Mouse (Mus musculus) urinary bladder, postnatal 25 days (tissue): ENCODE results near the gene Inpp4b.

ENCODE experiments used
- DNase-seq: peaks from one replicate; pipeline ENCODE4 v3.0.0; 2022; ENCODE audit warnings: low spot score

Inpp4b gene

DNA sequence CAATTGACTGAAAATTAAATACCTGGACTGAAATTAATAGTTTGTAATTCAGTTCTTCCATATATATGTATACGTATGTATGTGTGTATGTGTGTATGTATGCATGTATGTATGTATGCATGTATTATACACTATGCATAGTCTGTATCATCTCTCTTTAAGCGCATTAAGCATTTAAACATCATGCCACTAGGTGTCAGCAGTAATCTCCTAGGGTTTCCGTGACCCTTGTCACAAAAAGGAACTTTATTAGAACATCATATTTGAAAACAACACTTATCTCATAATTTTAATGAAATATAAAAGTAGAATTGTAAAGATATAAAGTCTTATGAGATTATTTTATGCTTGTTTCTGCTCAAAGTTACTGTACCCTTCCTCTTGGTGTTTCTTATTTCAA is 136.3 kb downstream of the Inpp4b start:
- DNase-seq, result no peak

DNA sequence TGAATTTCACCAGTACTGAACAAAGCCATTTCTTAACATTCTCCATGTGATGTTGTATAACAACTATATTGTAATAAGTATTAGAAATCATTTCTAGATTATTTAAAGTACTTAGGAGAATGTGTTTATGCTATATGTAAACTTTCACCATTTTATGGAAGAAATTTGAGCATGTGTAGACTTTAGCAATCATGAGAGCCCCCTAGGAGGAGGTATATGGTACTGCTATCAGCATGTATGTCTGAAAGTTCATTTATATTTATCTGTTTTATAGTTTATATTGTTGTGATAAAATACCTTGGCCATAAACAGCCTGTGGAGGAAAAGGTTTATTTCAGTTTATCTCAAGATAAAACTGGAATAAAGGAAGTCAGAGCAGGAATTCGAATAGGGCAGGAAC is 141.5 kb downstream of the Inpp4b start:
- DNase-seq, result no peak

DNA sequence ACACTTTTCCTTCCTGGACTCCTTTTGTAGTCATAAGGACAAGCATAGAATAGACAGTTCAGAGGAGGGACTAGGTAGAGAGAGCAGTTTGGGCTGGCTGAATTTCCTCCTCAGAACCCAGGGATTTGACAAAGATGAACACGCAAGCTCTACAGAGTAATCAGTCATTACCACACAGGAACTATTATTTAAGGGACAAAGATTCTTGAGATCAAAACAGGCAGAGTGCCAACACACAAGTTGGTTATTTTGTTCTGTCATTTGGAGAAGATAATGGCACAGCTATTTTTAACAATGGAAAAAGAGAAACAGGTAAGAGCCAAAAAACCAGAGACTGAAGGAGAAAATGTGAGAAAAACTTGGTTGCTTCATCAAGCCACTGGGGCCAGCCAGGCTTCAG is 143.3 kb downstream of the Inpp4b start:
- DNase-seq, result no peak

DNA sequence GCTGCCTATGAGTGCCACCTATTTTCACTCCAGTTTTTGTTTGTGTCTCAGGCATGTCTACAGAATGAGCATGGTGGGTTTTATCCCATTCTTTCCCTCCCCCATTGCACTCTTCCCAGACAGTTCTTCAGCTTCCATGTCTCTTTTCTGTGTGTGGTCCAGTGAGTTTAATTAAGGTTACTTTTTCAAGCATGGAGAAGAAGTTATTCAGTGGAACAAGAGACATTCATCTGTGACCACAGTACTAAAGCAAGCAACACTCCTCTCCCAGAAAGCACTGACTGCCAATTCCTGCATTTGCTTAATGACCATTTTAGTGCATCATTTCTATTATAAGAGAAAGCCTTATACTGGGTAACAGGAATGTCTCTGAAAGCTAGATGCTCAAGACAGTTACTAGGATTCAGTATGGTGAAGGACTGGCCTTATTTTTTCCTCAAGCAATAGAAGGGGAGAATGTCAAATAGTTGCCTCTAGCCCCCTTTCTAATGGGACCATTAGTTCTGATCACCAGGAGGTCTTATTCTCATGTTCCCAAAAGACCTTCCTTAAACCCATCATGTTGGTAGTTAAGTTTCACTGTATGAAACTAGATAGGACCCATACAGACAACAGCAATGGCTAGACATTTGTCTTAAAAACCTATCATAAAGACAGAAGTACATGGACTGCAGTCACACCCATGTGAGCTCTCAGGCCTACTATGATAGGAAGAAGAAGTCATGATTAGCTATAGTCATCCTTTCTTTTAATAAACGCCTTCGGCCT is 147.7 kb downstream of the Inpp4b start:
- DNase-seq, result no peak

DNA sequence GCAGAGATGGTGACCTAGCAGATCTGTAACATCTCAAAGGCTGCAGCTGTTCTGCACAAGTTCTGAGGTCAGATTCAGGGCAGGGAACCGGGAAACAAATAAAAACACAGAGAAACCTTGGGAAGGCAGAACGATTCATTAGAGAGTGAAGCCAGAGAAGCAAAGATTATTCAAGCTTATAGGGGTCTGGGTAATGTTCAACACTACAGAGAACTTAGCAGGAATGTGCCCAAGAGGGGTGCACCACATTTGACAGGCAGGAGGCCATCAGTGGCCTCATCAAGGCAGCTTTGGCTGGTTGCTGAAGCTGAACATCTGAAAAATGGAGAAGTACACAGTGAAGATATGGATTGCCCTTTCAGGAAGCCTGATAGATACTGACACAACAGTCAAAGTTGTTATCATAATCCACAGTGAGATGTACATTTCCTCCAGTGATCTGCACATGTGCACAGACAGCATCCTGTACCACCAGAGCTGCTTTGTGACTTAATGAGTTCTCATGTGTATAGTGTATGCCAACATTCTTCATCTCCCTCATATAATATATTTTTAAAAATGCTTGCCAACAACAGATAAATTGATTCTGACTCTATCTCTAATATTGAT is 148.8 kb downstream of the Inpp4b start:
- DNase-seq, result no peak

DNA sequence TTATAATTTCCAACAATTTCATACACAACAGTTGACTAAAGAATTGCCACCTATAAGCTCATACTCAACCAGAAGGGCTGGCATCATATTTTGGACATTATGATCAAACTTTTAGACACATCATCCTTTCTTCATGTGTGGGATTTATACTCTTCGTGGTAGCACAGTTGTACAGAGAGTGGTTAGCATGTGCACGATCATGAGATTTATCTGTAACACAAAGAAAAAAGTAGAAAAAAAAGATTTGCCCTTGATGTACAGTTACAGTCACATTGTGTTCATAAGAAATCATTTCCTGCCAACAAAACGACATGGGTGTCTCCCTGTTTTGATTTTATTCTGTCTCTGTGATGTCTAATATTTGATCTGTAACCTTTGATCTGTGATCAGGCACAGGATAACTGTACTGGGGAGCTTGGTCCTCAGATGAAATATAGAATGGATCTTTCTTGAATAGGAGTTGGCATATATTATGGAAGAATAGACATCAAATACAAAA is 149.4 kb downstream of the Inpp4b start:
- no peak for DNase-seq

DNA sequence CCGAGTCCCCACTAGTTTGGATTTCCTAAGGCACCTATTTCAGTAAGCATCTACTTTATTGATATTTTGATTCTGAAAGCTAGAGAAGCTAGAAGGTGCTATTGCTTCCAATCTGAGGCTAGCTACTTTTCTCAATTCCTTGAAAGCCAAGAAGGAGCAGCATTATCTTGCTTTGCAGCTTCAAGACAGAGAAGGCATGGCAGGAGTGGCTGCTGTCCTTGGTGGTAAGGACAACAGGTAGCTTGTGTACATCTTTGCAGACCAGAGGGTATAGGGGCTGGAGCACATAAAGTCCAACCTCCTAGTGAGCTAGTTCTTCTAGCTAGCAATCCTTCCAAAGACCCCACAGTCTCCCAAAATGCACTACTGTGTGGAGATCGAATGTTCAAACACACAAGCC is 152.5 kb downstream of the Inpp4b start:
- no peak for DNase-seq

DNA sequence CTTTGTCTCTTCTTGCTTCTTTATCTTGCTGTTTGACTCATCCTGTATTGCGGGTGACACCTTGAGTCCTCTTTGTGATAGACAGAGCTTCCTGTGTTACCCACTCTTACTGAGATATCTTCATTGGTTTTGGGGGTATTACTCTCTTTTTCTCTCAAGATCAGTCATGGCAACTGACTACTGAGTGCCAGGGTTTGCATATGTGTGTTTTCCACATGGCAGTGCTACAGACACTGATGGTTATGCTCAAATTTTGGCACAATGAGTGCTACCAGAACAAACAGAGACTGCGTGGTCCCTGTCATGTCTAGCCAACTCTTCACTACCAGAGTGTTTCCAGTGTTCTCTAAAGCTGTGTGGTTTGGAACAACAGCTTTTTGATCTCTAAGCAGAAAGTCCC is 155.3 kb downstream of the Inpp4b start:
- DNase-seq, result no peak

DNA sequence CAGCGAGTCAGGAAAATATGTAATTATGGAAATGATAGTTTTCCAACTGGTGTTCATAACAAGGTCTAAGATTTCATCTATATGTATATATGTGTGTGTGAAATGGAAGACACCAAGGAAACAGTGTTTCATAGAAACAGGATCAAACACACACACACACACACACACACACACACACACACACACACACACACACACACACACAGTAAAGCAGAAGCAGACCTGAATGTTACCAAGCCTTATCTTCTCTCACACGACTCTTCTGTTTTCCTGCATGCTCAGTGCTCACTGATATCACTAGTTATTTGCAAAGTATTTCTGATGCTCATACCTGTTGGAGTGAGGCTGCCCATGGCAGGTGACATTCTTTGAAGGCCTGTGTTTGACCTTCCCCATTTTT is 159.9 kb downstream of the Inpp4b start:
- no peak for DNase-seq

DNA sequence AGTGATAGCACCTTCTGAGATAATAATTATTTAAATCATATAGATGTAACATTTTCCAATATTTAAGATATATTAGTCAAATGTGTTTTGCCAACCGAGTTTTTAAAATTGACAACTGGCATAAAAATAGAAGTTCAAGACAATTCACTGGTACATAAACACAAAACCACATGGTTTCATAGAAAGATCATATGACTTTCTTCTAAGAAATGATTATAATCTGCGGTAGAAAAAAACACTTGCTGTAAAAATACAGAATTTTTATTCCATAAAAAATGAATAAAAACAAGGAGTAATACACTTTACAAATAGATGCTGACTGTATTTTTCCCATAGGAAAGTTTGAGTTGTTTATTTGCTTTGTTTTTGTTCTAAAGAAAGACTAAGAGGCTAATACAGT is 160.6 kb downstream of the Inpp4b start:
- no peak for DNase-seq

DNA sequence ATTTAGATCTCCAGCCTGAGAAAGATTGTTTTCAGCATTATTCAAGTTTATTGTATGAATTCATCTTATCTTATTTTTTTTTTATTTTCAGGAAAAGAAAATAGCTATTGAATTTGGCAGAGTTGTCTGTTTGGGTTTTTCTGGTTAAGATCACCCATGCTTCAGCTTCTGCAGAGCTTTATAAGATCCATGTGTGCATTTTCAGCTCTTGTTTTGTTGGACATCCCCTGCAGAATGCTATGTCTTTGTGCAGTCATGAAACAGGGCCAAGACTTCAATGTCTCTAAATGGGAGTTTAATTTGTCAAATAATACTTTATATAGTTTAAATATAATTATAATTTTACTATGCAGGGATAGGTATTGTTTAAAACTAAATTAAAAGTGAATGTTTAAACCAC is 170.5 kb downstream of the Inpp4b start:
- no peak for DNase-seq

DNA sequence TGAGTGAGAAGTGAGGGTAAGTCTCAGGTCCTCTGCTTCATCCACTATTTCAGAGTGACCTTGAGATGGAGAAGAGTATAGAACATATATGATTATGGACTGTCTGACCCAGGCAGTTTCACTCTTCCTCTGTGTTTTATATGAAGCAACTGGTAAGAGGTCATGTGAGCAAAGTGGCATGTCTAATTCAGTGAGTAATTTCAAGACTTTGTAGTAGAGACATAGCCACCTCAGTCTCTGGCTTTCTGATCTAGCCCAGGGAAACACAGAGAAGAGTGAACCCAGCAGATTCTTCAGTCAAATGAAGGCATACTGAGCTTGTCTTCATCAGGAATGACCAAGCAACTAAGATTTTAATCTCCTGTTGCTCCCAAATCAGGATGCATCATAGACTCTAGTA is 172.1 kb downstream of the Inpp4b start:
- no peak for DNase-seq

DNA sequence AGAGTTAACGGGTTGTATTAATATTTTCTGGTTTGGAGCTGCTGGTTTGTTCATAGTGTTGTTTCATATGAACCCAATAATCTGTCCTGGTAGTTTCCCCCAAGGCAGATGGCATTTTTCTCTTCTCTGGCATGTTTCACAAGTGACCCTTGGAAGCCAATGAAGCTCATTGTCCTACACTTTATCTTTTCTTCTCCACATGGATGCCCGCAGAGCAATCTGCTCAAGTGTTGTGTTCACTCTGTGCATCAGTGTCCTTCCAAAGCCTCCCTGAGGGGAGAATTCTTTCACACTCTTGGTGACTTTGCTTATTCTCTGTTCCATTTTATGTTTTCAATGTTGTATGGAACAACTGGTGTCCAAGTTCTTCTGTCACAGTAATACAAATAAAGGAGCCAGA is 179.7 kb downstream of the Inpp4b start:
- DNase-seq, result no peak

DNA sequence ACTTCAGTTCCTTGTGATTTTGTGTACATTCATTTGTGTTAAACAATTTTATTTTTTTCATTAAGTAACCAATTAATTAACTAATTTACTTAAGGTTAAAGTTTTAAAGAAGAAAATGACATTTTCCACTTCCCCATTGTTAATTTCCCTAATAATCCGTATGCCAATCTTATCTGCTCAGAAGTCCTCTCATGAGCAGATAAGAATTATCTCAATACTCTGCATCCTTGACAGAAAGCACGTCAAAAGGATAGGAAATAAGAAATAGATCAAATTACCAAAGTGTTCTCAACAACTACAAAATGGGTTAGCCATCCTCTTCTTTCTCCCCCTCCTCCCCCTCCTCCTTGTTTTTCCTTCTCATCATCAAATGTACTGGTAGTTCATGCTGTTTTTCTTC is 182.2 kb downstream of the Inpp4b start:
- no peak for DNase-seq

DNA sequence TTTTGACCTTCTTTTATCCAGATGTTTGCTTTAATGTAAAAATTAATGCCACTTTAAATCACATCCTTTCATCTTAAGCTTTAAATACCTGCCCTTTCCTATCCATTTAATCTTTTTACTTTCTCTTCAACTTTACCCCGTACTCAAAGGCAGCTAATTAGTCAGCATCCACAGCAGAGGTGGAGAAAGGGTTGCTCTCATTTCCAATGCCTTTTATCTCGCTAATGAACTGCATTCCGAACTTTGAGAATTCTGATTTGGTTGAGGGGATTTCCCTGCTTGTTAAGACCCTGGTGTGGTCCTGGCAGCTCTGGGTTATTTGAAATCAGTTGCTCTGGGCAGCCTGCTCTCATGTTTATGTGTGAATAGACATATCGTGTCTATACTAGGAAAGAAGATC is 185.3 kb downstream of the Inpp4b start:
- DNase-seq, result no peak

DNA sequence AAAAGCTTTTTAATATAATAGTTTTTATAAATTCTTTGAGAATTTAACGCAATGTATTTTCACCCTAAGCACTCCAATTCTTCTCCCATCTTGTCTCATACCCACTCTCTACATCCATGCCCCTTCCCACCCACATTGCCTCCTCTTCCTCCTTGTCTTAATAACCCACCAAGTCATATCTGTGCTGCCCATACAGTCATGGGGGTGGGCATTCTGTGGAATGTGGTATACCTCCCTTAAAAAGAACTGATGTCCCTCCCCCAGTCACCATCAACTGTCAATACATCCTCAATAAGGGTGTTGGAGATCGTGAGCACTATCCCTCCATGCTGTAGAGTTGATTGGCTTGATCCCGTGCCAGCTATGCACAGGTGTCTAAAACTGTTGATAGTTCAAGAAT is 196.0 kb downstream of the Inpp4b start:
- no peak for DNase-seq

DNA sequence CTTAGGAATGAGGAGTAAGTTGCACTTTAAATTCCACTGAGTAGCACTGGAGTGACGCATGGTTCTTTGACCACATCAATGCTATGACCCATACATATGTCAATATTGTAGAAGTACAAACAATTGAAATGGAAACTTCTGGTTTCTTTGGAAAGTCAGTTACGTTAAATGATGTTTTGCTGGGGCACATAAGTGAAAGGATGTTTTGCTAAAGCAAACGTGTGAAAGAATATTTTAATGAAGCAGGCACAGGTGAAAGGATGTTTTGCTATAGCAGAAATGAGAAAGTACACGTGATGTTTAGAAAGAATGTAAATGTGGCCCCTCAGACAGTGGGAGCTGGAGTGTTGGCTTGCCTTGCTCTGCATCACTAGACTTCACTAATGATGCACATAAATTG is 216.2 kb downstream of the Inpp4b start:
- DNase-seq, result no peak

DNA sequence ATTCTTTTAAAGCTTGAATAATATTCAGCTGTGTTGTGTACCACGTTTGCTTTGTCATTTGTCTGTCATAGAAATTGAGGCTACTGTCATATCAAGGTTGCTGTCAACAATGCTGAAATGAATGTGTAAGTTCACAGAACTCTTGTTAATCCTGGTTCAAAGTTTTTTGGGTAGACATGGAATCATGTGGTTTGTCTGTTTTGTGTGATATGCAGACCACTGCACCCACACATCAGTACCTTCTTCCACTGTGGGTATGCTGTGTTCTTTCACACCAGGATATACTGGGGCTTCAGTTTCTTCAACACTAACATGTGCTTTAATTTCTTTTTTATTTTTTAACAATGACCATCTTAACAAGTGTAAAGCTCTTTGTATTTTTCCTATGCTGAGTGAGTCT is 220.0 kb downstream of the Inpp4b start:
- DNase-seq, result no peak

DNA sequence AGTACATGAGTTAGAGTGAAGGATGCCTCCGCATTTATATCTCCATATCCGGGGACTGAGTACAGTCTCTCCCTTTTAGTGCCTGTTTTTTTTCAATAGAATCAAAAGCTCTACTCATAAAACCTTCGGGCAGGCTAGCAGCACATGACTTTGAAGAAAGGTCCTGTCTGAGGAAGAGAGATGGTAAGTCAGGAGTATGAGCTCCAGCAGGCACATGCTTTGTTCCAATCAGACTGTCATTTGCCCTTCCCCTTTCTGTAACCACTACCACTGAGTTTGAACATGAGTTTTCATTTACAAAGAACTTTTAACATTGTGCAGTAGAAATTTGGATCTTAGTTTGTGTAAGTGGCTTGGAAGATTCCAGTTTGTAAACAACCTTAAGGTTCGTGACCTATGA is 223.1 kb downstream of the Inpp4b start:
- DNase-seq, result no peak

DNA sequence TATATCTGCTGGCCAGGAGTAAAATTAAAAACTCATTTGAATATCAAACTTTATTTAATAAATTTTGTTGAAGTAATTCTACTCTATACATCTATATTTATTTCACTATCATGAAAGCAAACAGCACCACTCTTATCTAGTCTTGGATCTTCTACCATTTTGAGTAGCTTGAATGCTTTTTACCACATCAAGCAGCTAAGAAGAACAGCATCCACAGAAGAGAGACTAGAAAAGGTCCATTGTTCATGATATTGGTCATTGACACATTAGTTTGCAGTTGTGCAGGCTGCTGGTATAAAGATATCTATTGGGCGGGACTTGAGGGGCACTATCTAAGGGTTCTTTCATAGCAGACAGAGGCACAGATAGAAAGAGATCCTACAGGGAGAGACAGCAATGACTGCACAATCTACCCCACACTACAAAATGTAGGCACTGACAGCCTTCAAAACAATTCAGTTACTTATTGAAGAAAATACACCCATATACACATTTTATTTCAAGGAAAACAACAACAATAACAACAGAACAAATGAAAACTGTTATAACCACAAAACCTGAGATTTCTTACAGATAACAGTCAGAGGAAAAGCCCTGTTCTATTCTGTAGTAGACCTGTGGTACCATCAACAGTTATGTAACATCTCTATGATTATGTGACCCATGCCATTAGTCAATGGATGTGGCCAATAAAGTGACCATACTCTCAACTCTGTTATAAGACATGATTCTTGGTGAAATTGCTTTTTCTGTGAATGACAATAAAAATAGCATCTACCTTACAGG is 230.2 kb downstream of the Inpp4b start:
- no peak for DNase-seq

DNA sequence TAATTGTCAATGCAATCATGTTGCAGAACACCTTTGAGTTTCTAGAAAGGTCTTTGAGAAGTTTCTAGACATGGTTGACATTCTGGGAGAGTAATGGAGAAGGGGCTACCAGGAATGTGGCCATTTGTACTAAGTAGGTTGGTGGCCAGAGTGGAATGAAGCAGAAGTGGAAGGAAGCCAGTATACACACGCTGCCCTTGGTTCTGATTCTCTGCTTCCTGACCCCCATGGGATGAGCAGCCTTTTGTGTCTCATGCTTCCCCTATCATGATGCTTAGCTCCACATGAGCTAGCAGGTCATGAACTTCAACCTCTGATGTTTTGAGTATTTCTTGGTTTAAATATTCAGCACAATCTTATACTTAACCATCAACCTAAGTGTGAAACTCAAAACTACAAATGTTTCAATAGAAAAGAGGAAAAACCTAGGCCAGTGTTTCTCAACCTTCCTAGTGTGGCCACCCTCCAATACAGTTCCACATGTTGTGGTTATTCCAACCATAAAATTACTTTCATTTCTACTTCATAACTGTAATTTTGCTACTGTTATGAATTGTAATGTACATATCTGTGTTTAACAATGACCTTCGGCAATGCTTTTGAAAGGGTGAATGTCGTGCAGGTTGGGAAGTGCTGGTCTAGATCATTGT is 233.0 kb downstream of the Inpp4b start:
- no peak for DNase-seq

DNA sequence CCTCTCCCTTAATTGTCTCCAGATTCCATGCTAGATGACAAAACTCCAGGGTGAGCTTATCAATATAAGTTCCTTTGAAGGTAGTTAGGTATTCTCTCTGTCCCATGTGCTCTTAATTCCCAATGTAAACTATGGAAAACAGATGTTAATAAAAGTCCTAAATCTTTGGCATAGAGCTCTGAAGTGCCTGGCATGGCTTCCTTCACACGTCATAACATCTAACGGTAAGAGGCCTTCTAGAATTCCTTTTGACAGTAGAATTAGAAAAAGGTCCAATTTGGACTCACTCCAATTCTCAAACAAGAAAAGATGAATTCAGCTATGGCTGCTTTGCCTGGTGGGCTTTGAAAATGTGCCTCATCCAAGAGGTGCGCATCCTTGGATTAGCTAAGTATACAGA is 236.6 kb downstream of the Inpp4b start:
- DNase-seq, result no peak
